Mouse (Mus musculus): ENCODE data around the gene Btnl1.

GRCm38 (mm10) chr17:34354940-34355339, 22.0 kb upstream of the Btnl1 start:
- TF ChIP-seq CTCF (IDR thresholded peaks at IDR 0.05; ENCODE audit: control insufficient read depth, insufficient read depth, low read length) (no peak), POLR2A (IDR thresholded peaks at IDR 0.05; ENCODE audit: borderline replicate concordance, control insufficient read depth, low read depth, low read length) (no peak)
